In genomic region chr2:52862760-52863124, GRCm38 (mm10) we compare ENCODE assay signal across 15 mouse cellular contexts.
"Had no signal": no experiment of that assay in that cellular context is flagged by ENCODE, and none has a peak within 500 bp of the region (broad histone marks: within the 10 kb centered on the region; RNA-seq: fewer than 3 reads in every experiment).

No protein-coding gene starts in this region.

- H3K36me3 ChIP-seq: stomach, embryonic 15.5 days had no signal

- H3K27ac ChIP-seq: midbrain, embryonic 10.5 days; midbrain, embryonic 12.5 days; neural tube, embryonic 12.5 days; stomach, embryonic 15.5 days; stomach, postnatal 0 days had no signal

- H3K27me3 ChIP-seq: midbrain, embryonic 12.5 days; neural tube, embryonic 12.5 days; stomach, embryonic 15.5 days had no signal

- H3K9me3 ChIP-seq: midbrain, embryonic 12.5 days; neural tube, embryonic 12.5 days; stomach, embryonic 15.5 days had no signal

- H3K4me3 ChIP-seq: midbrain, embryonic 10.5 days; midbrain, embryonic 12.5 days; neural tube, embryonic 12.5 days; stomach, embryonic 15.5 days had no signal

- DNase-seq: lung, adult 18-20 months; lung, embryonic 14.5 days; lung, postnatal 10 days; lung, postnatal 4 days; midbrain, embryonic 14.5 days; right cerebral cortex, postnatal 25 days; thymus, adult 2 months; thymus, postnatal 25 days; thymus, postnatal 4 days had no signal

- H3K9ac ChIP-seq: lung, embryonic 14.5 days; midbrain, embryonic 12.5 days; neural tube, embryonic 12.5 days; stomach, embryonic 15.5 days had no signal

- H3K4me2 ChIP-seq: lung, embryonic 14.5 days; midbrain, embryonic 12.5 days; neural tube, embryonic 12.5 days; stomach, embryonic 15.5 days had no signal

- ATAC-seq: midbrain, embryonic 16.5 days had no signal
